Mouse (Mus musculus): Measurements from ENCODE around the gene Fgd2. TPM values are rescaled to one million over a fixed set of nuclear protein-coding genes. Genes with fewer than 3 reads are reported as not detected.

Fgd2 gene
- polyA plus RNA-seq, 1 experiment from 2014 or later, result 3.4 TPM

GRCm38 (mm10) chr17:29330671-29331410 lies 29.9 kb upstream of the Fgd2 start:
- ATAC-seq (peak; percentile 27), DNase-seq (ENCODE audit: low spot score) (peak; percentile 66)
- Histone ChIP-seq H3K4me1 (ENCODE audit: control insufficient read depth, insufficient read depth, low read length) (peaks cover 23% of the 10 kb centered on the region), H3K9ac (ENCODE audit: low read length) (no peak overlapping the region), H3K9me3 (replicated peaks; ENCODE audit: control insufficient read depth, low read length) (no peaks in the 10 kb centered on the region), H3K27me3 (replicated peaks; ENCODE audit: control insufficient read depth, insufficient read depth, low read length) (no peaks in the 10 kb centered on the region), H3K4me2 (ENCODE audit: low read length) (no peak overlapping the region), H3K36me3 (ENCODE audit: control insufficient read depth, insufficient read depth, low read length) (peaks cover 53% of the 10 kb centered on the region), H3K4me3 (ENCODE audit: low read depth, low read length) (no peak overlapping the region), H3K27ac (ENCODE audit: low read depth, low read length) (peak overlapping the region; percentile 60)
- WGBS, result 20% methylated on average over 5 of the region's 5 CpGs

GRCm38 (mm10) chr17:29332186-29332685 lies 28.5 kb upstream of the Fgd2 start:
- DNase-seq (ENCODE audit: low spot score) (no peak), ATAC-seq (no peak)
- no peaks in the 10 kb centered on the region for H3K27me3 ChIP-seq (replicated peaks; ENCODE audit: control insufficient read depth, insufficient read depth, low read length)
- H3K4me1 ChIP-seq (ENCODE audit: control insufficient read depth, insufficient read depth, low read length), result peaks cover 10% of the 10 kb centered on the region
- no peaks in the 10 kb centered on the region for H3K9me3 ChIP-seq (replicated peaks; ENCODE audit: control insufficient read depth, low read length)
- H3K9ac ChIP-seq (ENCODE audit: low read length), result no peak overlapping the region
- no peak overlapping the region for H3K4me3 ChIP-seq (ENCODE audit: low read depth, low read length)
- H3K27ac ChIP-seq (ENCODE audit: low read depth, low read length), result no peak overlapping the region
- H3K36me3 ChIP-seq (ENCODE audit: control insufficient read depth, insufficient read depth, low read length), result peaks cover 67% of the 10 kb centered on the region
- H3K4me2 ChIP-seq (ENCODE audit: low read length), result no peak overlapping the region
- 92% methylated on average over 4 of the region's 4 CpGs for WGBS

- peaks cover 3% of the 10 kb centered on the region; the same call in 1 of the 2 replicates for H3K4me1 ChIP-seq (ENCODE audit: control insufficient read depth, insufficient read depth, low read length)
- no peak overlapping the region for H3K27ac ChIP-seq (ENCODE audit: low read depth, low read length)
- DNase-seq (ENCODE audit: low spot score) (no peak), ATAC-seq (no peak)
- H3K27me3 ChIP-seq (replicated peaks; ENCODE audit: control insufficient read depth, insufficient read depth, low read length), result no peaks in the 10 kb centered on the region
- no peak overlapping the region for H3K4me2 ChIP-seq (ENCODE audit: low read length)
- no peaks in the 10 kb centered on the region for H3K9me3 ChIP-seq (replicated peaks; ENCODE audit: control insufficient read depth, low read length)
- H3K9ac ChIP-seq (ENCODE audit: low read length), result no peak overlapping the region
- H3K4me3 ChIP-seq (ENCODE audit: low read depth, low read length), result no peak overlapping the region
- WGBS, result 94% methylated on average over 19 of the region's 19 CpGs
- H3K36me3 ChIP-seq (ENCODE audit: control insufficient read depth, insufficient read depth, low read length), result peaks cover 93% of the 10 kb centered on the region
Measured at GRCm38 (mm10) chr17:29336266-29336990, 24.3 kb upstream of the Fgd2 start.

- H3K4me1 ChIP-seq (ENCODE audit: control insufficient read depth, insufficient read depth, low read length), result peaks cover 5% of the 10 kb centered on the region
- H3K36me3 ChIP-seq (ENCODE audit: control insufficient read depth, insufficient read depth, low read length), result peaks cover 89% of the 10 kb centered on the region
- H3K27me3 ChIP-seq (replicated peaks; ENCODE audit: control insufficient read depth, insufficient read depth, low read length), result no peaks in the 10 kb centered on the region
- H3K9ac ChIP-seq (ENCODE audit: low read length), result no peak overlapping the region
- WGBS, result 70% methylated on average over 9 of the region's 9 CpGs
- peak; percentile 65 for ATAC-seq
- H3K9me3 ChIP-seq (replicated peaks; ENCODE audit: control insufficient read depth, low read length), result no peaks in the 10 kb centered on the region
- H3K4me3 ChIP-seq (ENCODE audit: low read depth, low read length), result no peak overlapping the region
- H3K27ac ChIP-seq (ENCODE audit: low read depth, low read length), result peak overlapping the region; percentile 67
- H3K4me2 ChIP-seq (ENCODE audit: low read length), result no peak overlapping the region
- DNase-seq (ENCODE audit: low spot score), result peak; percentile 75
Measured at GRCm38 (mm10) chr17:29337979-29338823, 22.5 kb upstream of the Fgd2 start.

GRCm38 (mm10) chr17:29339170-29339768 lies 21.4 kb upstream of the Fgd2 start:
- Histone ChIP-seq H3K36me3 (ENCODE audit: control insufficient read depth, insufficient read depth, low read length) (peaks cover 89% of the 10 kb centered on the region), H3K4me2 (ENCODE audit: low read length) (no peak overlapping the region), H3K9ac (ENCODE audit: low read length) (no peak overlapping the region), H3K4me3 (ENCODE audit: low read depth, low read length) (no peak overlapping the region), H3K27me3 (replicated peaks; ENCODE audit: control insufficient read depth, insufficient read depth, low read length) (no peaks in the 10 kb centered on the region), H3K27ac (ENCODE audit: low read depth, low read length) (peak overlapping the region; percentile 67), H3K4me1 (ENCODE audit: control insufficient read depth, insufficient read depth, low read length) (peaks cover 5% of the 10 kb centered on the region), H3K9me3 (replicated peaks; ENCODE audit: control insufficient read depth, low read length) (no peaks in the 10 kb centered on the region)
- no peak for ATAC-seq
- 84% methylated on average over 11 of the region's 11 CpGs for WGBS
- DNase-seq (ENCODE audit: low spot score), result no peak

GRCm38 (mm10) chr17:29340406-29341261 lies 20.1 kb upstream of the Fgd2 start:
- Histone ChIP-seq H3K36me3 (ENCODE audit: control insufficient read depth, insufficient read depth, low read length) (peaks cover 79% of the 10 kb centered on the region), H3K4me2 (ENCODE audit: low read length) (no peak overlapping the region), H3K27ac (ENCODE audit: low read depth, low read length) (no peak overlapping the region), H3K4me3 (ENCODE audit: low read depth, low read length) (no peak overlapping the region), H3K9ac (ENCODE audit: low read length) (no peak overlapping the region), H3K9me3 (replicated peaks; ENCODE audit: control insufficient read depth, low read length) (no peaks in the 10 kb centered on the region), H3K4me1 (ENCODE audit: control insufficient read depth, insufficient read depth, low read length) (peaks cover 9% of the 10 kb centered on the region), H3K27me3 (replicated peaks; ENCODE audit: control insufficient read depth, insufficient read depth, low read length) (no peaks in the 10 kb centered on the region)
- DNase-seq (ENCODE audit: low spot score) (no peak), ATAC-seq (no peak)
- WGBS, result 88% methylated on average over 18 of the region's 18 CpGs

GRCm38 (mm10) chr17:29341591-29342003 lies 19.1 kb upstream of the Fgd2 start:
- Histone ChIP-seq H3K27ac (ENCODE audit: low read depth, low read length) (peak overlapping the region; percentile 69; the same call in 1 of the 2 replicates), H3K4me1 (ENCODE audit: control insufficient read depth, insufficient read depth, low read length) (peaks cover 17% of the 10 kb centered on the region), H3K9ac (ENCODE audit: low read length) (peak overlapping the region; percentile 47), H3K4me3 (ENCODE audit: low read depth, low read length) (no peak overlapping the region), H3K27me3 (replicated peaks; ENCODE audit: control insufficient read depth, insufficient read depth, low read length) (no peaks in the 10 kb centered on the region), H3K9me3 (replicated peaks; ENCODE audit: control insufficient read depth, low read length) (no peaks in the 10 kb centered on the region), H3K36me3 (ENCODE audit: control insufficient read depth, insufficient read depth, low read length) (peaks cover 69% of the 10 kb centered on the region), H3K4me2 (ENCODE audit: low read length) (no peak overlapping the region)
- peak; percentile 52 for DNase-seq (ENCODE audit: low spot score)
- 18% methylated on average over 9 of the region's 9 CpGs for WGBS
- ATAC-seq, result no peak
